Mouse (Mus musculus) gastrocnemius, adult 18-20 months (tissue): ENCODE measurements around the gene Fgfr2. TPM values are rescaled to one million over a fixed set of nuclear protein-coding genes. Genes with fewer than 3 reads are reported as not detected.

Source experiments
- DNase-seq: peaks from one replicate; pipeline ENCODE4 v3.0.0; 2021; ENCODE audit warnings: low spot score
- total RNA-seq, 2 experiments: library from RNA; stranded (reverse); gene quantifications; 2 replicates each; pipeline ENCODE4 v1.2.3; 2021

Fgfr2 gene
- total RNA-seq, 2 experiments from 2014 or later: 0.43 to 0.88 TPM

DNA sequence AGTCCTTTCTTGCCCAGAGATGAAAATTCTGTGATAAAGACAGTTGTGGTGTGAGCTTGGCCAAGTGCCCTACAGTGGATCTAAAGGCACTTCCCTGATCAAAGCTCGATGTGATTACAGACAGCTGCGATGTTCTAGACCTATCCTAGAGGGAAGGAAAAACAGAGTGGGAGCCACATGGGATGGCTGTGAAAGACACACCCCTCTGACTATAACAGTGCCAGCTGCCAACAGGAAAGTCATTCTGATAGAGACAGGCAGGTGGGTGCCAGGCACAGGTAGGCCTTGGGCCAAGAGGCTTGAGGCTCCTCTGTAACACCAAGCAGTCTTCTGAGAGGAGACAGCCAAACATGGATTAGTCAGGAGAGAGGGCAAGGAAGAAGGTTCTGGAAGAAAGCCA, 2104.0 kb downstream of the Fgfr2 start:
- no peak for DNase-seq

GRCm38 (mm10) chr7:131011901-131012300, 2111.2 kb downstream of the Fgfr2 start:
- DNase-seq: no peak

- DNase-seq: no peak
Observed at GRCm38 (mm10) chr7:131009178-131009577, 2114.0 kb downstream of the Fgfr2 start.

- DNase-seq: no peak
Observed at GRCm38 (mm10) chr7:131007221-131007620, 2115.9 kb downstream of the Fgfr2 start.

- no peak for DNase-seq
Observed at GRCm38 (mm10) chr7:131004071-131004470, 2119.1 kb downstream of the Fgfr2 start.

DNA sequence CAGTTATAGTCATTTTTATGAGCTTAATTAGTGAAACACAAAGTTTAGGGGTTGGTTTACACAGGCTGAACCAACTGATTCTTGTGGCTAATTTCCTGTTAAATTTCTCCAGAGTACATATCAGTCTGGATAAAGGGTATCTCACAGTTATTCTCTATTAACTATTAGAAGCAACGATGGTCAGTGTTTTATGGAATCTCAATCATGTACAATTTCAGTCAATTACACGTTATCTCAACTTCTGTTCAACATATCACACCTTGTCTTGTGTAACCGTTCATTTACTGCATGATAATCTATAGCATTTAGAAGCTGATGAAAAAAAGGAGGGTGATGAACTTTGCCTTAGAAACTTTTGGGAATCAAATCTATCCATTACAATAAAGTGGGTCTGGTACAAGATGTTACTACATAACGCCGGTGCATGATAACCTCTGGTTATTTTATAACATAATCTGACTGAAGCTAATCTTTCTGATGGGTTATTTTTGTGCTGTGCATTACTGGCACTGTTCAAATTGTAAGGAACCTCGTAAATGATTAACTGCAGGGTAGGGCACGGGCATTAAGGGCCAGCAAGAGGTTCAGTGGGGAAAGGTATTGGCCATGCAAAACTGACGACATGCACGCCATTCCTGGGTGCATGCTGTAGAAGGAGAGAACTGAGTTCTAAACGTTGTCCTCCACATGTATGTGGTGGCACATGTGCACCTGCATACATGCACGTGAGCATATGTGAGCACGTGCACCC, 2121.0 kb downstream of the Fgfr2 start:
- no peak for DNase-seq

- DNase-seq: no peak
Observed at GRCm38 (mm10) chr7:130993907-130994306, 2129.2 kb downstream of the Fgfr2 start.

- DNase-seq: no peak
Observed at GRCm38 (mm10) chr7:130991174-130991789, 2131.9 kb downstream of the Fgfr2 start.

DNA sequence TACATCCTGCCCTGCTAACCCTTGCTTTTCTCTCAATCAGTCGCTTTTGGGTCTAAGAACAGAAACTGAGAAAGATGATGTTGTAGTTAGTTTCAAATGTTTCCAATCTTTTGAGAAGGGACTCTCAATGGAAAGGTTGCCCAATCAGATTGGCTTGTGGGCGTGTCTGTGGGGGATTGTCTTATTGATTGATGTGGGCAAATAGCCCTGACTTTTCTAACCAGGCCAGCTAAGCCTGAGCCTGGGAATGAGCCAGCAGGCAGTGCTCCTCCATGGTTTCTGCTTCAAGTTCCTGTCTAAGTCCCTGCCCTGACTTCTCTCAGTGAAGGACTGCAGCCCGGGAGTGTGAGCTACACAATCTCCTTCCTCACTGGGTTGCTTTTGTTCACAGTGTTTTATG, 2133.8 kb downstream of the Fgfr2 start:
- no peak for DNase-seq

DNA sequence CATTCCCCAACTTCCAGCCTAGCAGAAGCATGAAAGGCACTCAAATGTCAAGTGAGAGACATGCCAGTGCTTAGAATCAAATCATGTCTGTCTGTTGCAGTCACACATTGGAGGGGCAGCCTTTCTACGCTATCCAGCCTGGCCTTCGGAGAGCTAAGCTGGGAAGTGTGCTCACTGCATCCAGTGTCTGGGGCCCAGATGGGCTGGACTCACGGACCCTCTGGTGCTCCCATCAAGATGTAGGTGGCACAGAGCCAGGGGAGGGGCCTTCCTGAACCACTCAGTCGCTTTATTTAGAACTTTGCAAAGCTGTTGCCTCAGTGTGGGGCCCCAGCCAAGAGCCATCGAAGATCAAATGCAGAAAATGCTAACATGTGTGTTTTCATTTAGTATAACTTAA, 2135.0 kb downstream of the Fgfr2 start:
- no peak for DNase-seq

DNA sequence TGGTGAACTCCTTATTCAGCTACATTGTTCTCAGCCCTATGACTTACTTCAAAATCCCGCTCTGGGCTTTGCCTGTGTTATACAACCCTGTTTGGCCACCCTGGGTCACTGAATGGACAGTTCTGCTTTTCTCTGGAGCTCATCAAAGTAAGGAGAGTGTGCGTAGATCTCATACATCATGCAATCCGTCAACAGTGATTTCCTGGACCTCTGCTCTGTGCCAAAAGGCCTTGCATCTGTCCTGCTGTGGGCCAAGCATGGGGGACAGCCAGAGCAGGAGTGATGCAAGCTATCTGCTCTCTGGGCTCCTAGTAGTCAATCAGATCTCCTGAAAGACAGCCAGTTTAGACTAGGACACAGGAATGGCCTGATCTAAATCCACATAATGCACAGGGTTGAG, 2137.4 kb downstream of the Fgfr2 start:
- DNase-seq: no peak

GRCm38 (mm10) chr7:130985193-130985592, 2138.0 kb downstream of the Fgfr2 start:
- DNase-seq: no peak

- DNase-seq: no peak
Observed at GRCm38 (mm10) chr7:130984294-130984693, 2138.9 kb downstream of the Fgfr2 start.

DNA sequence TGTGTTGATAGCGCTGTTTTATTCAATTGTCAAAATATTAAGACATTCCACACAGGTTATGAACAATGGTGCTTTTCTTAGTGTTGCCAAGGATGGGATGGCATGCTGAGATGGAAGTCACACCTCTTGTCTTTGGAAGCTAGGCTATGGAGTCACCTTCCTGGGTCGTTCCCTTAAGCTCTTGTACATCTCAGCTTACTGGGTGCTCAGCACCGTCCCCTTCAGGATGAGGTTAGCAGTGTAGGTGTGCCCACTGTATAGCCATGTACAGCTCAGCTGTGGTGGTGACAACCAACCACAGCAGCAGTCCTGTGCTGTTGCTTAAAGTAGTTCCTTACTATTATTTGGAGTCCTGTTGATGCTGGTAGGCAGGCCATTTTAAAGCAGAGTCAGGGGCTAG, 2140.3 kb downstream of the Fgfr2 start:
- DNase-seq: no peak

GRCm38 (mm10) chr7:130982371-130982770, 2140.8 kb downstream of the Fgfr2 start:
- DNase-seq: no peak

DNA sequence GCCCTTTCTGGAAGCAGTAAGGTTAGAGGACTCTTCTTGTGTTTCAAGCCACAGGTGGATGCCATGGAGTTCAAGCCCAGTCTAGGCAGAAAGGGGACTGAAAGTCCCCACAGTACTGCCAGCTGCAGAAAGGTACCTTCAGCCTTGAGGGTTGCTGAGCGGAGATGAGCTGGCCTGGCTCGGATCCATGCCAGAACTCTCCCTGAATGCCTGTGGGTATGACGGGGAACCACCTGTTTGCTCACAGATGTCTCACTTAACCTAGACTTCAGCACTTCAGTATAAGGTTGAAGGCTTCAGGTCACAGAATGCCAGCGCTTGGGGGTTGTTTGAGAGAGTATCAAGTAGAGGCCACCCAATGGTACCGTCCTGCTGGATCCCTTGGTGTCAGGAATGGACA, 2143.0 kb downstream of the Fgfr2 start:
- DNase-seq: peak; percentile 50

DNA sequence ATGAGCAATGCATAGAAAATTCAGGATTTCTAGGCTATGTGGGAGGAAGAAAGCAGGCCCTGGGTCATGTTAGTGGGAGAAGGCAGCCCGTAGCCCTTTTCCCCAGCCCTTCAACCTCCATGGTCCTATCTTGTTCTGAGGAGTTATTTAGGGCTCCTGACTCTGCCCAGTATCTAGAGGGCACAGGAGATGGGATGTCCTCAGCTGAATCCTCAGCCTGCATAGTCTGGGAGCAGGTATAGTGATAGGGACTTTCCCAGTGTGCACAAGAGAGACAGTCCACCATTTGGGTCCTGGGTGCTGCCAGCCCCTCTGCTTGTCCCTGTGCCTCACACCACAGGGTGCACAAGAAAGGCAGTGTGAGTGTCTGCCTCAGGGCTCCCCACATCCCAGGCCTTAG, 2144.6 kb downstream of the Fgfr2 start:
- no peak for DNase-seq

- DNase-seq: peak; percentile 91
Observed at GRCm38 (mm10) chr7:130977794-130978521, 2145.2 kb downstream of the Fgfr2 start.

DNA sequence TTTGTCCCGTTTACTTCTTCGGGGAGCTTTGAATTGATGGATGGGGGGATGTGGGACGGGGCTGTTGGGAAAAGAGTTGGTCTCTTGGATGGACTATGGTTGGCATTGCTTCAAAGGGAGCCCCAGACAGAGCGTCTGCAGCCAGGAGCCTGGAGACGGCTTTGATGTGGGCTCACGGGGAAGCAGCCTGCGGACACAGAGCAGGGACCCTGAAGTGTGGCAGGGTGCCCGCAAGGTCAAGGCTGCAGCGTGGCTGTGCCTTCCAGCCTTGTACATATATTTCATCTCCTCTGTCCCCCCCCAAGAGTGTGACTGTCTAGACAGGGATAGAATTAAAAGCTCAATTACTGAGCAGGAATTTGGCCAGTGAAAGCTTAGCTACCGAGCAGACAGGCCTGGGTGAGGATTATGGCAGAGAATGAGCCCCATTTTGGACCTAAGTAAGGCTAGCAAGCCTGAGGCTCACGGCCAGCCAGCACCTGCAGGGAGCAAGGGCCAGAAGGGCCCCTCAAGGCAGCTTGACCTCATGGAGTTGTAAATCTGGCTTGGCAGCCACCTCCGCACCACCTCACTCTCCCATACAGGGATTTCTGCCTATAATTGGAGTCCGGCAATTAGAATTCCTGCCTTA, 2146.7 kb downstream of the Fgfr2 start:
- DNase-seq: no peak

DNA sequence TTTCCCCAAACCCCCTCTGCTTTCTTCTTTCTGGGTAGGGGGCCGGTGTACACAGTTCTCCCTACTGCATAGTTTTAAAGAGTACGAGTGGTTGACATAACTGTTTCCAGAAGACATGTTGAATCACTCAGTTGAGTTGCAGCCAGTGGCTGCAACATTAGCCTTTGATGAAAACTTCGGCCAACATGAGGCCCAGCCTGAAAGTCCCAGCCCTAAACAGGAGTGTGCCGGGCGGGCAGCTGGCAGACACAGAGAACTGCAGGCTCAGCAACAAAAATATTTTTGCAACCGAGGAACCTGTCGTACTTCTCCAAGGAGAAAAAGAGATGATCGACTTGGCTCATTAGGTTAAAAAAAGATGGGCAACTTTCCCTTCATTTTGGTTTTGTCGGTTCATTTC, 2150.4 kb downstream of the Fgfr2 start:
- peak; percentile 70 for DNase-seq

GRCm38 (mm10) chr7:130969507-130969906, 2153.6 kb downstream of the Fgfr2 start:
- DNase-seq: no peak

DNA sequence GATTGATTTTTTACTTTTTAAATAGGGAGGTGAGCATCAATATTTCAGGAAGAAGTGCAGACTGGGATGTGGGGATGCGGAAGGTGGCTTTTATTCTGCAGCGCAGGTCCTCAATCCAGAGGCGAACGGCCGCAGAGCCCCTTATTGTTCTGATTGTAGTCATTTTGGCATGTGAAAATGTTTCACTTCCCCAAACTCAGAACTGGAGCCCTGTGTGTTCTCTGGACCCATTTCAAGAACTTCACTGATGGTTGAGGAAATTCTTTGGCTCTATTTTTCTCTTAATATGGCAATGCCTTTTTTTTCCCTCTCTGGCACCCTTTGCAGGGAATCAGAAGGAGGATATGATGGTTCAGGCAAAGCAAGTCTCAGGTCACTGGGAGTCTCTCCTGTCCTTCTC, 2154.1 kb downstream of the Fgfr2 start:
- no peak for DNase-seq
